Mouse (Mus musculus) forebrain, postnatal 0 days (tissue): ENCODE results near the gene C1qtnf2. TPM values are rescaled to one million over a fixed set of nuclear protein-coding genes. Genes with fewer than 3 reads are reported as not detected.

Experiments used
- ATAC-seq: fragments of 200-750 bp; cut with Nextera tagmentation; 2 replicates; pipeline ENCODE4 v1.8.0; 2017; ENCODE audit warnings: mild to moderate bottlenecking, moderate library complexity
- DNase-seq: peaks from one replicate; pipeline ENCODE4 v3.0.0-alpha.2; 2015
- H3K27ac ChIP-seq: fragments of 300-500 bp; sonication (generic); 2 replicates; pipeline ENCODE4 v1.5.1; 2014; ENCODE audit warnings: low read depth, mild to moderate bottlenecking, antibody characterized with exemption, low read length, moderate library complexity, mixed read lengths
- H3K27me3 ChIP-seq: fragments of 300-500 bp; sonication (generic); 2 replicates; pipeline ENCODE4 v1.6.1; 2014; ENCODE audit warnings: mild to moderate bottlenecking, low read length, mixed read lengths; ENCODE audit not compliant: insufficient read depth
- H3K36me3 ChIP-seq: fragments of 300-500 bp; sonication (generic); 2 replicates; pipeline ENCODE4 v1.6.1; 2014; ENCODE audit warnings: mild to moderate bottlenecking, moderate library complexity; ENCODE audit not compliant: insufficient read depth
- H3K4me1 ChIP-seq: fragments of 300-500 bp; sonication (generic); 2 replicates; pipeline ENCODE4 v1.6.1; 2014; ENCODE audit warnings: antibody characterized with exemption; ENCODE audit not compliant: insufficient read depth
- H3K4me2 ChIP-seq: fragments of 300-500 bp; sonication (generic); 2 replicates; pipeline ENCODE4 v1.6.1; 2014; ENCODE audit warnings: low read depth, mild to moderate bottlenecking, moderate library complexity
- H3K4me3 ChIP-seq: fragments of 300-500 bp; sonication (generic); 2 replicates; pipeline ENCODE4 v1.5.1; 2014; ENCODE audit warnings: low read depth, low read length, mixed read lengths
- H3K9ac ChIP-seq: fragments of 300-500 bp; sonication (generic); 2 replicates; pipeline ENCODE4 v1.6.1; 2014; ENCODE audit warnings: mild to moderate bottlenecking
- H3K9me3 ChIP-seq: fragments of 300-500 bp; sonication (generic); 2 replicates; pipeline ENCODE4 v1.6.1; 2016; ENCODE audit warnings: low read length
- CTCF ChIP-seq: sonication (generic); IDR thresholded peaks from 2 replicates; pipeline ENCODE4 v1.5.1; 2016; ENCODE audit warnings: antibody characterized with exemption, control low read depth, low read depth
- WGBS: fragments of 180-500 bp; shearing (Covaris S2); extraction: QIAGEN DNeasy Blood & Tissue Kit; methylation state at CpG from one replicate; pipeline ENCODE4 v1.1.7; 2014; 5-methylcytosine and 5-hydroxymethylcytosine counted together
- polyA plus RNA-seq: library from polyadenylated mRNA; unstranded; fragments of >200 nt; fragmentation: Nextera tagmentation; extraction: Ambion mirVana; gene quantifications from 2 replicates; pipeline ENCODE4 v1.2.1, GENCODE M21; 2015
- total RNA-seq: library from RNA; depleted of rRNA; stranded (reverse); fragments of >200 nt; gene quantifications from 2 replicates; pipeline ENCODE4 v1.2.3, GENCODE M21; 2014; rRNA removed

C1qtnf2 gene
- total and polyA plus RNA-seq, 2 experiments from 2014 or later, result 16.8 to 17.6 TPM

DNA sequence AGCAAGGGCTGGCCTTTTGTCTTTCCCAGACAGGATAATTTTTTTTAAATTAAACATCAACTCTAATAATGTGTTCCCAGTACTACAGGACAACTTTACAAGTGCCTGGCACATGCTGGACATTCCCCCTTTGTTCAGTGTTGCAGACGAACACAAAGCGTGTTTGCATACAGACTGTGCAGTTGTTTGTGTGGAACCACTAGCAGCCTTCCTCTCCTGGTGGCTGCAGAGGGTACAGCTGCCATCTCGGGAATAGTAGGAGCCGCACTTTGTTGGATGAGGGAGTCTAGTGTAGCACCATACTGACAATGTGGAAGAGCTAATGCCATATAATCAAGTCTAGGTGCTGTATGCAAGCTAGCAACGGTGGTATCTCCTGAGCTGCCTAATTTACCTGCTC, 57.5 kb downstream of the C1qtnf2 start:
- DNase-seq, result no peak
- whole genome bisulfite sequencing, result 45% methylated on average over 5 of the region's 5 CpGs
- H3K4me2 ChIP-seq, result no peak overlapping the region

DNA sequence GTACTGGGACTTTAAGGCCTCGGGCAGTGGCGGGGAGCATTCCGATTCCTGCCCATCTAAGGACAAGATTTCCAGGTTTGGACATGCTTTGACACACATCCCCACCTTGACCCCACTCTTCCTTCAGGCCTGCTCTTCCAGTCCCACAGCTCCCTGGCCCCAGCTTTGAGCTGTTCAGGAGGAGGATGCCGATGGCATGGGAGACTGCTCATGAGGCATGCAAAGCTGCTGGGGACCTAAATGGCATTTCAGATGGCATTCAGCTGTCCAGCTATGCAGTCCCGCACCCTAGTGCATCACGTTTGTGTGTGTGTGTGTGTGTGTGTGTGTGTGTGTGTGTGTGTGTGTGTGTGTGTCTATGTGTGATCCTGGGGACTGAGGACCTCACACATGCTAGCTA, 63.0 kb downstream of the C1qtnf2 start:
- no peaks in the 10 kb centered on the region for H3K27me3 ChIP-seq
- WGBS, result 89% methylated on average over 6 of the region's 6 CpGs
- no peak overlapping the region for H3K27ac ChIP-seq
- no peak overlapping the region for H3K4me3 ChIP-seq
- no peak for DNase-seq
- no peak for ATAC-seq
- no peaks in the 10 kb centered on the region for H3K36me3 ChIP-seq
- H3K4me1 ChIP-seq, result 0 out of 2 replicates have a peak, but pooled peaks cover 1% of the 10 kb centered on the region
- TF ChIP-seq CTCF, result no peak
- H3K9ac ChIP-seq, result no peak overlapping the region
- H3K4me2 ChIP-seq, result no peak overlapping the region
- H3K9me3 ChIP-seq, result no peaks in the 10 kb centered on the region

More for the DNA sequence above, 57.5 kb downstream of the C1qtnf2 start:
- no peaks in the 10 kb centered on the region for H3K27me3 ChIP-seq
- no peaks in the 10 kb centered on the region for H3K9me3 ChIP-seq
- 0 out of 2 replicates have a peak, but pooled peaks cover 11% of the 10 kb centered on the region for H3K4me1 ChIP-seq
- no peak overlapping the region for H3K27ac ChIP-seq
- H3K4me3 ChIP-seq, result no peak overlapping the region
- ATAC-seq, result peak; percentile 25; the same call in 1 of the 2 replicates
- TF ChIP-seq CTCF, result peak; percentile 59
- no peaks in the 10 kb centered on the region for H3K36me3 ChIP-seq
- H3K9ac ChIP-seq, result no peak overlapping the region

DNA sequence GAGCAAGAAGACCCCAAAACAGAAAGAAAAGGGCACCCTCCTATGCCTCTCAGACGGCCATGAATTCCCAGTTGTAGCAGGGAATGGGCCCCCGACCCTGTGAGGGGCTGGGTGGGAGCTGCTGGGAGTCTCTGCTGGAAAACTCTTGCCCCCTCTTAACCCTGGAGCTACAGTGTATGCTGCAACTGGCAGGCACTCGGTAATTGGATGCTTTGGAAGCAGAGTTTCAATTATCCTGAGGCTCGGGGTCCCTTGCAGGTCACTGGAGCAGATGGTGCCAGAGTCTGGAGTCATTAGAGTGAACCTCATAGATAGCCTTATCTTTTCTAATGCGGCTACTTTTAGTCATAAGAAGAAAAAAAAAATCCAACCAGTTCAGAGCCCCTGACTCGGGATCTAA, 65.8 kb downstream of the C1qtnf2 start:
- H3K27me3 ChIP-seq, result no peaks in the 10 kb centered on the region
- no peak overlapping the region for H3K27ac ChIP-seq
- H3K4me1 ChIP-seq, result no peaks in the 10 kb centered on the region
- WGBS, result 26% methylated on average over 6 of the region's 6 CpGs
- no peaks in the 10 kb centered on the region for H3K9me3 ChIP-seq
- DNase-seq (no peak), ATAC-seq (no peak; the same call in 1 of the 2 replicates)
- no peaks in the 10 kb centered on the region for H3K36me3 ChIP-seq
- no peak overlapping the region for H3K4me3 ChIP-seq
- TF ChIP-seq CTCF, result no peak
- H3K4me2 ChIP-seq, result no peak overlapping the region
- H3K9ac ChIP-seq, result no peak overlapping the region

Other genes starting within 250 kb of the C1qtnf2 start
- 21.3 and 50.8 TPM in 2 replicates for gene Pttg1, start 48.0 kb upstream of the C1qtnf2 start, total RNA-seq
- 48.7 and 52.1 TPM in 2 replicates for gene Pttg1, start 48.0 kb upstream of the C1qtnf2 start, polyA plus RNA-seq
- 29.5 and 35.7 TPM in 2 replicates for gene Slu7, start 40.5 kb upstream of the C1qtnf2 start, total RNA-seq
- gene Slu7, start 40.5 kb upstream of the C1qtnf2 start, polyA plus RNA-seq, result 56.0 and 59.1 TPM in 2 replicates
- 1.3 and 1.8 TPM in 2 replicates for gene Ccnjl, start 54.5 kb downstream of the C1qtnf2 start, total RNA-seq
- gene Ccnjl, start 54.5 kb downstream of the C1qtnf2 start, polyA plus RNA-seq, result 2.3 and 4.5 TPM in 2 replicates
- gene 4933415A04Rik, start 112.8 kb downstream of the C1qtnf2 start, total RNA-seq, result 0.76 and 1.5 TPM in 2 replicates
- 1.2 and 1.8 TPM in 2 replicates for gene 4933415A04Rik, start 112.8 kb downstream of the C1qtnf2 start, polyA plus RNA-seq
- not detected in 2 replicates for gene Fabp6, start 127.3 kb downstream of the C1qtnf2 start, total RNA-seq
- gene Fabp6, start 127.3 kb downstream of the C1qtnf2 start, polyA plus RNA-seq, result not detected in 2 replicates
- 26.2 and 29.8 TPM in 2 replicates for gene Pwwp2a, start 207.7 kb downstream of the C1qtnf2 start, total RNA-seq
- gene Pwwp2a, start 207.7 kb downstream of the C1qtnf2 start, polyA plus RNA-seq, result 12.2 and 16.6 TPM in 2 replicates